Mouse (Mus musculus): ENCODE measurements around the gene Tkt. TPM values are rescaled to one million over a fixed set of nuclear protein-coding genes. Genes with fewer than 3 reads are reported as not detected.
A peak's percentile ranks its signal among the peaks of the same experiment; 100 is the strongest.
"Not testable (repeated sequence)": the region's sequence is repeated elsewhere in the genome, so short reads cannot be mapped to it uniquely, and the experiment has no call there.

Gene Tkt
- polyA plus RNA-seq, 1 experiment from 2014 or later = 110 TPM

DNA sequence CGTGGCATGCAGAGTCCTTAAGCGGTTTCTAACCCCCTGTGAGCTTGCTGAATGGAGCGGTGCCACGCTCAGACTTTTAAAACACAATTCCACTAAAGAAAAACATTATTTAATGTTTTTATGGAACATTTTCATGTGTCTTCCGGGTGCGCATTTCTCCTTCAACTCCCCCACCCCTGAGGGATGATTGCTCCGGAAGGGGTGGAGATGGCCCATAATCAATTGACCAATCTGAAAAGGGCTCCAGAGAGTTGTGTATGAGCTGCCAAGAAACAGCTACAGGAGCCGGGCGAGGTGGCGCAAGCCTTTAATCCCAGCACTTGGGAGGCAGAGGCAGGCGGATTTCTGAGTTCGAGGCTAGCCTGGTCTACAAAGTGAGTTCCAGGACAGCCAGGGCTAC, 18.7 kb upstream of the Tkt start:
- no peak overlapping the region for H3K9ac ChIP-seq
- ATAC-seq (ENCODE audit: low FRiP score) (no peak), DNase-seq (ENCODE audit: low spot score) (no peak)
- H3K27me3 ChIP-seq (ENCODE audit: control insufficient read depth, insufficient read depth, low read length) = no peaks in the 10 kb centered on the region
- peaks cover 36% of the 10 kb centered on the region for H3K36me3 ChIP-seq (replicated peaks; ENCODE audit: control insufficient read depth, insufficient read depth)
- H3K4me1 ChIP-seq (replicated peaks; ENCODE audit: control insufficient read depth, insufficient read depth, low read length) = peaks cover 5% of the 10 kb centered on the region; the same call in 1 of the 2 replicates
- H3K4me3 ChIP-seq (replicated peaks; ENCODE audit: low read length) = no peak overlapping the region
- WGBS = 92% methylated on average over 12 of the region's 12 CpGs
- H3K9me3 ChIP-seq (ENCODE audit: control insufficient read depth, low read length) = no peaks in the 10 kb centered on the region
- no peak overlapping the region for H3K4me2 ChIP-seq (replicated peaks)
- H3K27ac ChIP-seq = no peak overlapping the region

DNA sequence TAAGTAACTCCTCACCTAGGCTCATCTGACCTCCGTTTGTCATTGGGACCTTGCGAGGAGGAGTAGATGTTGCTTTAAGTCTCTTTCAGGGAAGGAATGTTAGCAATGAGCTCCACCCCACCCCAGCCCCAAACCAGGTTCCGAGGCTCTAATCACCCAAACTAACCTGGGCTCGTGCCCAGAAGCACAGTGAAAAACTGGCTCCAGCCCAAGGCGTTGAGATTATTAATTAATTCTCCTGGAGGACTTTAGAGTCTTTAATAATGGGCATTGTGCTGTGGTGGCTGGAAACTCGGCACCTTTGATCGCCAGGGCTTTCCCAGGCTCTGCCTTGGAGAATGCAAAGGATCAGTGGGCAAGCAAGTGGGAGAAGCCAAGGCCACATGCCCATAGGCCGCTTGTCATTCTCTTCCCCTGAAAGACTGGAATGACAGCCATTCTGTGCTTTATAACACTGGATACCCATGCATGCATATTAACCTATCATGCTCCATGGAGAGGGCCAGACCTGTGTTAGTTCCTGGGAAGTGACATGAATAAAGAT, 17.4 kb upstream of the Tkt start:
- DNase-seq (ENCODE audit: low spot score) (peak; percentile 50), ATAC-seq (ENCODE audit: low FRiP score) (peak; percentile 27; the same call in 1 of the 2 replicates)
- Histone ChIP-seq H3K9me3 (ENCODE audit: control insufficient read depth, low read length) (no peaks in the 10 kb centered on the region), H3K27ac (0 out of 2 replicates have a peak overlapping the region, but pooled peaks have one; percentile 3), H3K36me3 (replicated peaks; ENCODE audit: control insufficient read depth, insufficient read depth) (peaks cover 22% of the 10 kb centered on the region), H3K27me3 (ENCODE audit: control insufficient read depth, insufficient read depth, low read length) (no peaks in the 10 kb centered on the region), H3K4me3 (replicated peaks; ENCODE audit: low read length) (no peak overlapping the region), H3K4me2 (replicated peaks) (no peak overlapping the region), H3K9ac (no peak overlapping the region), H3K4me1 (replicated peaks; ENCODE audit: control insufficient read depth, insufficient read depth, low read length) (peaks cover 5% of the 10 kb centered on the region; the same call in 1 of the 2 replicates)
- WGBS = 53% methylated on average over 8 of the region's 8 CpGs

DNA sequence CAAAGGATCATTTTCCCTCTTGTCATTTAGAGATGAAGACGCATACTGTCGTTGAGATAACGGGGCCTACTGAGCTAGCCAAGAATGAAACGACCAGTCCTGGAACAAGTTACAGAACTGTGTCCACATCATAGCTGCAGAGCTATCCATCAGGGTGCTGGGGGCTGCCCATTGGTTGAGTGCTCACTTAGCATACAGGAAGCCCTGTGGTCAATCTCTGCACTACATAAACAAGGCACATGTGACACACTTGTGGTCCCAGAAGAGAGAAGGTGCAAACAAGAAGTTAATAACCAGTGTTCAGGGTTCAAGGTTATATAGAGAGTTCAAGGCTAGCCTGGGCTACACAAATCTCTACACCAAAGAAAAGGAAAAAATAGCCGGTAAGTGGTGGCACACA, 16.7 kb upstream of the Tkt start:
- H3K9ac ChIP-seq = no peak overlapping the region
- H3K4me3 ChIP-seq (replicated peaks; ENCODE audit: low read length) = no peak overlapping the region
- H3K4me2 ChIP-seq (replicated peaks) = no peak overlapping the region
- H3K9me3 ChIP-seq (ENCODE audit: control insufficient read depth, low read length) = no peaks in the 10 kb centered on the region
- peaks cover 16% of the 10 kb centered on the region for H3K36me3 ChIP-seq (replicated peaks; ENCODE audit: control insufficient read depth, insufficient read depth)
- peaks cover 5% of the 10 kb centered on the region; the same call in 1 of the 2 replicates for H3K4me1 ChIP-seq (replicated peaks; ENCODE audit: control insufficient read depth, insufficient read depth, low read length)
- no peak overlapping the region for H3K27ac ChIP-seq
- no peaks in the 10 kb centered on the region for H3K27me3 ChIP-seq (ENCODE audit: control insufficient read depth, insufficient read depth, low read length)
- no peak for DNase-seq (ENCODE audit: low spot score)
- ATAC-seq (ENCODE audit: low FRiP score) = no peak
- WGBS = 73% methylated on average over 5 of the region's 5 CpGs

DNA sequence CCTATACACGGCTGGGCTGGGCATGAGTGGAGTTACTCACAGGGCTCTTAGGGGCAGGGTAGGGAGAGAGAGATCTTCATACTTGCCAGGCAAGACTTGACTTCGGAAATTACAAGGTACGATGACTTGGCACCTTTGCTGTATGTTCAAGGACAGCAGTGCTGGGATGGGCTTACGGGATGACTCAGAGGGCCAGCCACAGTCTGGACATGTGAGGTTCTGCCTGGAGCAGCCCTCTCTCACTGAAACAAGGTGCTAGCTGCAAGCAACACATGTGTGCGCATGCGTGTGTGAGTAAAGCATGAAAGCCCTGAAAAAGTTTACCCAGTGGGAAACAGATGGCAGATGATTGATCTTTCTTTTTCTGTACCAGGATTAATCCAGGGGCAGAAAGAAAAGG, 16.3 kb upstream of the Tkt start:
- H3K9ac ChIP-seq = no peak overlapping the region
- WGBS = 88% methylated on average over 6 of the region's 6 CpGs
- DNase-seq (ENCODE audit: low spot score) (no peak), ATAC-seq (ENCODE audit: low FRiP score) (no peak)
- H3K27ac ChIP-seq = no peak overlapping the region
- peaks cover 5% of the 10 kb centered on the region; the same call in 1 of the 2 replicates for H3K4me1 ChIP-seq (replicated peaks; ENCODE audit: control insufficient read depth, insufficient read depth, low read length)
- no peaks in the 10 kb centered on the region for H3K27me3 ChIP-seq (ENCODE audit: control insufficient read depth, insufficient read depth, low read length)
- H3K9me3 ChIP-seq (ENCODE audit: control insufficient read depth, low read length) = no peaks in the 10 kb centered on the region
- peaks cover 13% of the 10 kb centered on the region for H3K36me3 ChIP-seq (replicated peaks; ENCODE audit: control insufficient read depth, insufficient read depth)
- no peak overlapping the region for H3K4me3 ChIP-seq (replicated peaks; ENCODE audit: low read length)
- no peak overlapping the region for H3K4me2 ChIP-seq (replicated peaks)

DNA sequence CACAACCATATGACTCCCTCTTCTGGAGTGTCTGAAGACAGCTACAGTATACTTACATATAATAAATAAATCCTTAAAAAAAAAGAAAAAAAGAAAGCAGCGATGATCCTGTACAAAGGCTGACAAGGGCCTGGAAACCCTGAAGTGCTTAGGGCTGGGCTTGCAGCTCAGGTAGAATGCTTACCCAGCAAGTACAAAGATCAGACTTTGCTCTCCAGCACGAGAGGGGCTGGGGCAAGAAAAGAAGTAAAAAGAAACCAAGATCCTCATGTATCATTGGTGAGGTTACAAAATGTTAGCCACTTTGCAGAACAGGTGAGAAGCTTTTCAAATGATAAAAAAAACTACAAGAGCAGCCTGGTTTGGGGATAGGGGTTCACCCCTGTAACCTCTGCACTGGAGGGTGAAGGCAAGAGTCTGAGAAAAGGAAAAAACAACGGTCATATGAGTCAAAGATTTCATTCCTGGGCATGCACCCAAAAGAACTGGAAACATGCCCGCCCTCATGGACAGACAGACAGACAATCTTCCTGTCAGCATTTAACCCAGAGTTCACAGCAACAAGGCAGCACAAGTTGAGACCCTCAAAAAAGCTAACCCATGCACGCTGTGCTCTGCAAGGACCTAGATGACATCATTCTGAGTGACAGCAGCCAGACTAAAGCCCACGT, 14.2 kb upstream of the Tkt start:
- Histone ChIP-seq H3K4me3 (replicated peaks; ENCODE audit: low read length) (no peak overlapping the region), H3K36me3 (replicated peaks; ENCODE audit: control insufficient read depth, insufficient read depth) (no peaks in the 10 kb centered on the region), H3K4me2 (replicated peaks) (no peak overlapping the region), H3K27me3 (ENCODE audit: control insufficient read depth, insufficient read depth, low read length) (no peaks in the 10 kb centered on the region), H3K27ac (no peak overlapping the region), H3K4me1 (replicated peaks; ENCODE audit: control insufficient read depth, insufficient read depth, low read length) (peaks cover 5% of the 10 kb centered on the region; the same call in 1 of the 2 replicates), H3K9me3 (ENCODE audit: control insufficient read depth, low read length) (no peaks in the 10 kb centered on the region), H3K9ac (no peak overlapping the region)
- no peak for DNase-seq (ENCODE audit: low spot score)
- 78% methylated on average over 6 of the region's 6 CpGs for WGBS
- ATAC-seq (ENCODE audit: low FRiP score) = no peak

DNA sequence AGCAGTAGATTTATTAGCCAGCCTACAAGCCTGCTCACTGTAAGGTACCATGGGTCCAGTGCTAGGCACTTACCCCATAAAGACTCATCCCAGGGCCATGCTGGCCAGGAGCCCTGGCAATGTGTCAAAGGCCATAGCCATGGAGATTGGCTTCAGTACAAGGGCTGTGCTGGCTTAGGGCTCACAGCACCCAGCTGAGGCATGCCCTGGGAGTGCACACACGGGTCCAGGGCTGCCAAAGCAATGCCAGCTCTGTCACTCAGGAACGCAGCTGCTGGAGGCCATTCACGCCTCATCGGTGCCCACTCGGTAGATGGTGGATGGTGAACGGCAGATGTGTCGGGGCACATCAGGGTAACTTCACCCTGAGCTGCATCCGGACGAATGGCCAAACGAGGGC, 6.6 kb upstream of the Tkt start:
- Histone ChIP-seq H3K36me3 (replicated peaks; ENCODE audit: control insufficient read depth, insufficient read depth) (no peaks in the 10 kb centered on the region), H3K4me3 (replicated peaks; ENCODE audit: low read length) (no peak overlapping the region), H3K4me2 (replicated peaks) (no peak overlapping the region), H3K27me3 (ENCODE audit: control insufficient read depth, insufficient read depth, low read length) (no peaks in the 10 kb centered on the region), H3K4me1 (replicated peaks; ENCODE audit: control insufficient read depth, insufficient read depth, low read length) (0 out of 2 replicates have a peak, but pooled peaks cover 7% of the 10 kb centered on the region), H3K27ac (no peak overlapping the region), H3K9me3 (ENCODE audit: control insufficient read depth, low read length) (no peaks in the 10 kb centered on the region), H3K9ac (no peak overlapping the region)
- ATAC-seq (ENCODE audit: low FRiP score) (peak; percentile 77; the same call in 1 of the 2 replicates), DNase-seq (ENCODE audit: low spot score) (peak; percentile 69)
- 58% methylated on average over 10 of the region's 10 CpGs for WGBS

DNA sequence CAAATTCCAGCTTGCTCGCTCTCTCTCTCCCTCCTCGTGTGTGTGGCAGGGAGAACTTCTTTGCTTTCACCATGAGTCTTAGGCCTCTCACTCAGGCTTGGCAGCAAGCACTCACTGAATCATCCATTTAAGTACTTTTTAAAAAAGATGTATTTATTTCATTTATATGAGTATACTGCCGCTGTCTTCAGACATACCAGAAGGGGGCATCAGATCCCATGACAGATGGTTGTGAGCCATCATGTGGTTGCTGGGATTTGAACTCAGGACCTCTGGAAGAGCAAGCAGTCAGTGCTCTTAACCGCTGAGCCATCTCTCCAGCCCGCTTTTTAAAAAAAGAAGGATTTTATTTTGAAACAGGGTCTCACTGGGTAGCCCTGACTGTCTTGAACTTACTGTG, 4.8 kb upstream of the Tkt start:
- not testable (repeated sequence) for H3K27me3 ChIP-seq (ENCODE audit: control insufficient read depth, insufficient read depth, low read length); H3K4me3 ChIP-seq (replicated peaks; ENCODE audit: low read length); ATAC-seq (ENCODE audit: low FRiP score); H3K9me3 ChIP-seq (ENCODE audit: control insufficient read depth, low read length); H3K4me2 ChIP-seq (replicated peaks); H3K36me3 ChIP-seq (replicated peaks; ENCODE audit: control insufficient read depth, insufficient read depth); DNase-seq (ENCODE audit: low spot score); H3K9ac ChIP-seq; H3K27ac ChIP-seq
- H3K4me1 ChIP-seq (replicated peaks; ENCODE audit: control insufficient read depth, insufficient read depth, low read length) = peaks cover 12% of the 10 kb centered on the region; the same call in 1 of the 2 replicates
- 87% methylated on average over 5 of the region's 5 CpGs for WGBS

DNA sequence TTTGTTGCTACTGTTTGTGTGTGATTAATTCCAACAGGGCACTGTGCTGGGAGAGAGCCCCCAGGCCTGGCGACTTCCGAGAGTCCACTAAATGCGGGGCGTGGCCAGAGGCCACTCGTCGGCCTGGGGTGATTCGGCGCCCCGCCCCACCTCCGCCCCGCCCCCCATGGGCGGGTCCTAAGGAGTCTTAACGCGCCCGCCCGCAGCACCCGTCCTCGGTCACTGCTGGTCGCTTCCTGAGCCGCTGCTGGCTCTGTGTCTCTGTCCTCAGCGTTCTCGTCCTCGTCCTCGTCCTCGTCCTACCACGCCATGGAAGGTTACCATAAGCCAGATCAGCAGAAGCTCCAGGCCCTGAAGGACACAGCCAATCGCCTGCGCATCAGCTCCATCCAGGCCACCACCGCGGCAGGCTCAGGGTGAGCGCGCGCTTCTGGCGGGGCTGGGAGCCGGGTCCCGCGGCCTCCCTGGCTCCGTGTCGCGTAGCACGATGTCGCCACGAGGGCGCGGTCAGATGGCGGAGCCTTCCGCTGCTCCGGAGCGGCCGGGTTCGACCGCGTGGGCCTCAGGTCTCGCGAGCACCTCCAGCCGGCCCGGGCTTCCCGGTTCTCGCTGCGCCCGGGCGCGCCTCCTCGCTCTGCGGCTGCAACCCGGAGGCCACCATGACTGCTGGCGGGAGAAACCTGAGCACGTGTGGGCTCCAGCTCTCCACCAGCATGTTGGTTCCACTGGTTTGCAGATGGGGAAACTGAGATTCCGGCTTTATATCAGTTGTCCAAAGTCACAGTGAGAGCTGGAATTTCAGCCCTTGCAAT, 1.0 kb downstream of the Tkt start:
- ATAC-seq (ENCODE audit: low FRiP score) = peak; percentile 93
- H3K4me2 ChIP-seq (replicated peaks) = peak overlapping the region; percentile 75
- peaks cover 26% of the 10 kb centered on the region for H3K4me1 ChIP-seq (replicated peaks; ENCODE audit: control insufficient read depth, insufficient read depth, low read length)
- no peaks in the 10 kb centered on the region for H3K36me3 ChIP-seq (replicated peaks; ENCODE audit: control insufficient read depth, insufficient read depth)
- no peaks in the 10 kb centered on the region for H3K27me3 ChIP-seq (ENCODE audit: control insufficient read depth, insufficient read depth, low read length)
- peak; percentile 90 for DNase-seq (ENCODE audit: low spot score)
- WGBS = under 1% methylated on average over 67 of the region's 69 CpGs
- H3K9ac ChIP-seq = peak overlapping the region; percentile 86
- H3K27ac ChIP-seq = peak overlapping the region; percentile 91
- H3K4me3 ChIP-seq (replicated peaks; ENCODE audit: low read length) = peak overlapping the region; percentile 62
- H3K9me3 ChIP-seq (ENCODE audit: control insufficient read depth, low read length) = no peaks in the 10 kb centered on the region

DNA sequence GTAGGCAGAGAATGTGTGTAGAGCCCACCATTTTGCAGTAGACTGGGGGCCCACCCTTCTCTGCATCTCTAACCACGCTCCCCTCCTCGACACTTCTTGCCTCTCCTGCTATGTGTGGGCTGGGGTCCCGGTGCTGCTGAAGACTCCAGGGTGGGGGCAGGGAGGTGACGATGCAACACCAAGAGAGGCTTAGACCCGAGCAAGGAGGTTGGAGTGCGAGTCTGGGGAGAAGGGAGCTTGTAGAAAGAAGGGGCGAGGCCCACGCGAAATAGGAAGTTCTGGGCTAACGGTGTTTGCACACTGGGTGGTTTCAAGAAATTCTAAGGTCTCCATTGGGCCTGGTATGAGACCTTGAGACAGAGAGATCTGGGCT, 1.6 kb downstream of the Tkt start:
- DNase-seq (ENCODE audit: low spot score) (no peak), ATAC-seq (ENCODE audit: low FRiP score) (peak; percentile 9; the same call in 1 of the 2 replicates)
- WGBS = 0% methylated on average over 10 of the region's 10 CpGs
- peak overlapping the region; percentile 75 for H3K4me2 ChIP-seq (replicated peaks)
- peak overlapping the region; percentile 62 for H3K4me3 ChIP-seq (replicated peaks; ENCODE audit: low read length)
- no peaks in the 10 kb centered on the region for H3K36me3 ChIP-seq (replicated peaks; ENCODE audit: control insufficient read depth, insufficient read depth)
- H3K27me3 ChIP-seq (ENCODE audit: control insufficient read depth, insufficient read depth, low read length) = no peaks in the 10 kb centered on the region
- H3K4me1 ChIP-seq (replicated peaks; ENCODE audit: control insufficient read depth, insufficient read depth, low read length) = peaks cover 26% of the 10 kb centered on the region
- H3K9me3 ChIP-seq (ENCODE audit: control insufficient read depth, low read length) = no peaks in the 10 kb centered on the region
- H3K27ac ChIP-seq = peak overlapping the region; percentile 91
- H3K9ac ChIP-seq = peak overlapping the region; percentile 86
